ENCODE assay signal across 10 mouse cellular contexts in the genomic region with DNA sequence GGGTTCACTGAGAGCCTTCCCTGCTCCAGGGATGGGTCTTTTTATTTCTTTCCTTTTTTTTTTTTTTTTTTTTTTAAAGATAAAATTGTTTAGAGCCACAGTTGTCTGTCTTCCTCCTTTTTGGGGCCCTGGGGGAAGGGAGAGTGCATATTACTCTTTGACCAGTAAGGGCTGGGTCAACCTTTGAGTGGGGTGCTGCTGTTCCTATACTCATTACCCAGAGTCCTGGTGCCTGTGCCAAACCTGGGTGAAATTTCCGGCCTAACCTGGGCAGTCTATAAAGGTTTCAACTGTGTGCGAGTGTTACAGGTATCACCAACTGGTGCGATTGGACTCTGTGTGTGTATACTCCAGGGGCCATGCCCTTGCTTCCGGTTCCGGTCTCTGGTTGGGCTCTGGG. TPM values are rescaled to one million over a fixed set of nuclear protein-coding genes. Genes with fewer than 3 reads are reported as not detected.
A peak's percentile ranks its signal among the peaks of the same experiment; 100 is the strongest.
DNase-seq lines count a peak whose midpoint lies in the region; ATAC-seq and TF ChIP-seq lines count a peak whose summit lies in the region.
"Had no signal": no experiment of that assay in that cellular context is flagged by ENCODE, and none has a peak within 500 bp of the region (broad histone marks: within the 10 kb centered on the region; RNA-seq: fewer than 3 reads in every experiment).

Gene Tstd1 (plus strand): TSS at position 213 of the 400 bp plus-strand sequence.

- TF ChIP-seq CTCF in intestine, postnatal 0 days (IDR thresholded peaks at IDR 0.05; ENCODE audit: low read depth), result no peak
- no peak for TF ChIP-seq CTCF in ES-Bruce4 (IDR thresholded peaks at IDR 0.05; ENCODE audit: low read depth, low read length)

- H3K27me3 ChIP-seq in intestine, postnatal 0 days (replicated peaks; ENCODE audit: control insufficient read depth, insufficient read depth, low read length), result no peaks in the 10 kb centered on the region
- no peaks in the 10 kb centered on the region for H3K27me3 ChIP-seq in intestine, embryonic 15.5 days (replicated peaks)
- no peaks in the 10 kb centered on the region for H3K27me3 ChIP-seq in ES-Bruce4 (ENCODE audit: control insufficient read depth, insufficient read depth, low read length, poor library complexity, severe bottlenecking)
- no peaks in the 10 kb centered on the region for H3K27me3 ChIP-seq in hindbrain, embryonic 14.5 days (ENCODE audit: control insufficient read depth, insufficient read depth, low read length)
- H3K27me3 ChIP-seq in midbrain, embryonic 13.5 days, result no peaks in the 10 kb centered on the region

- ATAC-seq in intestine, postnatal 0 days, result peak; percentile 41; the same call in 1 of the 2 replicates
- no peak for ATAC-seq in intestine, embryonic 15.5 days
- no peak for ATAC-seq in hindbrain, embryonic 14.5 days (ENCODE audit: low FRiP score)
- peak; percentile 19; the same call in 1 of the 2 replicates for ATAC-seq in midbrain, embryonic 13.5 days

- H3K27ac ChIP-seq in intestine, postnatal 0 days (ENCODE audit: low read depth, low read length), result no peak within 1 kb of the TSS
- H3K27ac ChIP-seq in intestine, embryonic 15.5 days, result no peak within 1 kb of the TSS
- H3K27ac ChIP-seq in ES-Bruce4 (ENCODE audit: insufficient read depth, low read length), result peak within 1 kb of the TSS; percentile 82
- H3K27ac ChIP-seq in hindbrain, embryonic 14.5 days, result peak within 1 kb of the TSS; percentile 47; the same call in 1 of the 2 replicates
- H3K27ac ChIP-seq in midbrain, embryonic 13.5 days, result peak within 1 kb of the TSS; percentile 63

- no peak for TF ChIP-seq POLR2A in ES-Bruce4 (IDR thresholded peaks at IDR 0.05; ENCODE audit: insufficient read depth, low read length)

- TF ChIP-seq EP300 in ES-Bruce4 (IDR thresholded peaks at IDR 0.05; ENCODE audit: insufficient read depth, low read depth, low read length), result no peak

- H3K4me1 ChIP-seq in intestine, postnatal 0 days (replicated peaks; ENCODE audit: control insufficient read depth, insufficient read depth, low read length), result no peaks in the 10 kb centered on the region
- H3K4me1 ChIP-seq in intestine, embryonic 15.5 days (replicated peaks), result 0 out of 2 replicates have a peak, but pooled peaks cover 3% of the 10 kb centered on the region
- H3K4me1 ChIP-seq in ES-Bruce4 (ENCODE audit: control insufficient read depth, insufficient read depth, low read length), result peaks cover 11% of the 10 kb centered on the region
- H3K4me1 ChIP-seq in hindbrain, embryonic 14.5 days (replicated peaks; ENCODE audit: control insufficient read depth, insufficient read depth, low read length), result peaks cover 2% of the 10 kb centered on the region
- H3K4me1 ChIP-seq in midbrain, embryonic 13.5 days (replicated peaks), result peaks cover 30% of the 10 kb centered on the region

- no peak within 1 kb of the TSS for H3K4me2 ChIP-seq in intestine, postnatal 0 days (replicated peaks; ENCODE audit: low read depth)
- no peak within 1 kb of the TSS for H3K4me2 ChIP-seq in intestine, embryonic 15.5 days (replicated peaks)
- H3K4me2 ChIP-seq in hindbrain, embryonic 14.5 days (replicated peaks), result no peak within 1 kb of the TSS
- no peak within 1 kb of the TSS for H3K4me2 ChIP-seq in midbrain, embryonic 13.5 days (replicated peaks)

- H3K4me3 ChIP-seq in intestine, postnatal 0 days (ENCODE audit: low read depth, low read length), result no peak within 1 kb of the TSS
- H3K4me3 ChIP-seq in intestine, embryonic 15.5 days (replicated peaks), result no peak within 1 kb of the TSS
- H3K4me3 ChIP-seq in ES-Bruce4 (ENCODE audit: low read depth, low read length), result no peak within 1 kb of the TSS
- H3K4me3 ChIP-seq in hindbrain, embryonic 14.5 days (replicated peaks; ENCODE audit: low read length), result no peak within 1 kb of the TSS
- no peak within 1 kb of the TSS for H3K4me3 ChIP-seq in midbrain, embryonic 13.5 days (replicated peaks)

- 83% methylated on average over 5 of the region's 5 CpGs for WGBS in intestine, postnatal 0 days
- WGBS in intestine, embryonic 15.5 days, result 89% methylated on average over 5 of the region's 5 CpGs
- 85% methylated on average over 5 of the region's 5 CpGs for WGBS in hindbrain, embryonic 14.5 days
- WGBS in midbrain, embryonic 13.5 days, result 89% methylated on average over 5 of the region's 5 CpGs

- no peak within 1 kb of the TSS for H3K9ac ChIP-seq in intestine, postnatal 0 days (ENCODE audit: low read depth, low read length)
- H3K9ac ChIP-seq in intestine, embryonic 15.5 days, result no peak within 1 kb of the TSS
- no peak within 1 kb of the TSS for H3K9ac ChIP-seq in ES-Bruce4 (ENCODE audit: low read depth, poor library complexity, severe bottlenecking)
- H3K9ac ChIP-seq in hindbrain, embryonic 14.5 days, result no peak within 1 kb of the TSS
- no peak within 1 kb of the TSS for H3K9ac ChIP-seq in midbrain, embryonic 13.5 days (replicated peaks)

- DNase-seq in hindbrain, embryonic 14.5 days (ENCODE audit: low spot score), result no peak
- no peak for DNase-seq in frontal cortex, postnatal 25 days (ENCODE audit: low spot score in 2 of 2)
- DNase-seq in layer of hippocampus, adult 8-10 months (ENCODE audit: low spot score in 2 of 2), result no peak
- DNase-seq in gastrocnemius, postnatal 25 days, result no peak
- DNase-seq: lung, postnatal 14 days; right cerebral cortex, postnatal 4 days had no signal

- H3K9me3 ChIP-seq in intestine, postnatal 0 days (ENCODE audit: control insufficient read depth), result no peaks in the 10 kb centered on the region
- H3K9me3 ChIP-seq in intestine, embryonic 15.5 days, result no peaks in the 10 kb centered on the region
- H3K9me3 ChIP-seq in ES-Bruce4 (replicated peaks; ENCODE audit: control insufficient read depth, insufficient read depth, low read length, poor library complexity, severe bottlenecking), result no peaks in the 10 kb centered on the region
- no peaks in the 10 kb centered on the region for H3K9me3 ChIP-seq in hindbrain, embryonic 14.5 days (ENCODE audit: control insufficient read depth, low read length)
- no peaks in the 10 kb centered on the region for H3K9me3 ChIP-seq in midbrain, embryonic 13.5 days

- peaks cover 55% of the 10 kb centered on the region for H3K36me3 ChIP-seq in intestine, postnatal 0 days (ENCODE audit: control insufficient read depth, insufficient read depth)
- peaks cover 19% of the 10 kb centered on the region for H3K36me3 ChIP-seq in intestine, embryonic 15.5 days
- peaks cover 22% of the 10 kb centered on the region for H3K36me3 ChIP-seq in ES-Bruce4 (ENCODE audit: control insufficient read depth, insufficient read depth, low read length, poor library complexity, severe bottlenecking)
- peaks cover 64% of the 10 kb centered on the region for H3K36me3 ChIP-seq in hindbrain, embryonic 14.5 days (replicated peaks; ENCODE audit: control insufficient read depth, insufficient read depth)
- H3K36me3 ChIP-seq in midbrain, embryonic 13.5 days, result peaks cover 74% of the 10 kb centered on the region

RNA-seq across cellular contexts. Expression of gene Tstd1, which starts in this region (rescaled TPM):
- 1.7 and 2.8 TPM in 2 replicates for polyA plus RNA-seq in intestine, postnatal 0 days (2015; fragmentation: Nextera tagmentation; extraction: Ambion mirVana)
- 3.3 and 3.8 TPM in 2 replicates for polyA plus RNA-seq in intestine, embryonic 15.5 days (2015; fragmentation: Nextera tagmentation; extraction: Ambion mirVana)
- 9.9 TPM in 2 replicates for polyA plus RNA-seq in ES-Bruce4 (2011; ENCODE audit: insufficient read depth, insufficient read length, low read depth, missing spikeins)
- 2.4 and 3.1 TPM in 2 replicates for polyA plus RNA-seq in hindbrain, embryonic 14.5 days (2014; fragmentation: Nextera tagmentation; extraction: Ambion mirVana)
- polyA plus RNA-seq in midbrain, embryonic 13.5 days (2015; fragmentation: Nextera tagmentation; extraction: Ambion mirVana), result 11.7 and 13.3 TPM in 2 replicates
- total RNA-seq in layer of hippocampus, adult 8-10 months (2022), result 10 to 100 TPM in 1 of 4 experiments, 1 to 10 TPM in 3; 3.0 to 10.0 (median 4.6) TPM
- 1 to 10 TPM in 1 of 2 experiments, under 1 TPM in 1; 0.95 to 1.3 TPM for total RNA-seq in gastrocnemius, postnatal 25 days (2021)

Comparison
In these comparisons a context has a peak if more than half of its experiments do, and no peak if none do; other contexts are left out.
1. ATAC-seq: peak in intestine, postnatal 0 days (single experiment) and midbrain, embryonic 13.5 days (single experiment); none in intestine, embryonic 15.5 days (single experiment) and hindbrain, embryonic 14.5 days (single experiment).
2. H3K27ac ChIP-seq: peak in ES-Bruce4 (single experiment), hindbrain, embryonic 14.5 days (single experiment) and midbrain, embryonic 13.5 days (single experiment); none in intestine, postnatal 0 days (single experiment) and intestine, embryonic 15.5 days (single experiment).